Mouse (Mus musculus) lung, postnatal 10 days (tissue): ENCODE results near the gene Zscan26.
A peak's percentile ranks its signal among the peaks of the same experiment; 100 is the strongest.

Source experiments
- DNase-seq: peaks from one replicate; pipeline ENCODE4 v3.0.0; 2021

The Zscan26 gene

GRCm38 (mm10) chr13:21418865-21419264 is 34.7 kb downstream of the Zscan26 start:
- no peak for DNase-seq

GRCm38 (mm10) chr13:21417298-21418010 is 36.1 kb downstream of the Zscan26 start:
- no peak for DNase-seq

DNA sequence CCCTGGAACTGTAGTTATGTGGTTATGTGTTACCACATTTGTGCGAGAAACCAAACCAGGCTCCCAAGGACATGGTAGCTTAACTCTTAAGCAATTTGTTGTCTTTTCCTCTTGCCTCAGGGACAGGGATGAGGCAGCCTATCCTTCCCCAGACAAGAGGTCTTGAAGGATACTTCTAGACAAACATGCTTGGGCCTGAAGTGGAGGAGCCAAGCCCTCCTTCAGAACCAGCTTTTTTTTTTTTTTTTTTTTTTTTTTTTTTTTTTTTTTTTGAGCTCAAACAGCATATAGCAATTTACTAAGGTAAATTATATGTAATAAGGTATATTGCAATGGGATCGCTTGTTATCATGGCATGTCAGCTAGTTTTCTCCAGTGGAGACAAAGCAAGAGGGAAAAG is 37.8 kb downstream of the Zscan26 start:
- no peak for DNase-seq

GRCm38 (mm10) chr13:21415266-21415665 is 38.3 kb downstream of the Zscan26 start:
- DNase-seq = no peak

- no peak for DNase-seq
Measured at GRCm38 (mm10) chr13:21414231-21415212, 39.0 kb downstream of the Zscan26 start.

- no peak for DNase-seq
Measured at GRCm38 (mm10) chr13:21408805-21409459, 44.6 kb downstream of the Zscan26 start.

DNA sequence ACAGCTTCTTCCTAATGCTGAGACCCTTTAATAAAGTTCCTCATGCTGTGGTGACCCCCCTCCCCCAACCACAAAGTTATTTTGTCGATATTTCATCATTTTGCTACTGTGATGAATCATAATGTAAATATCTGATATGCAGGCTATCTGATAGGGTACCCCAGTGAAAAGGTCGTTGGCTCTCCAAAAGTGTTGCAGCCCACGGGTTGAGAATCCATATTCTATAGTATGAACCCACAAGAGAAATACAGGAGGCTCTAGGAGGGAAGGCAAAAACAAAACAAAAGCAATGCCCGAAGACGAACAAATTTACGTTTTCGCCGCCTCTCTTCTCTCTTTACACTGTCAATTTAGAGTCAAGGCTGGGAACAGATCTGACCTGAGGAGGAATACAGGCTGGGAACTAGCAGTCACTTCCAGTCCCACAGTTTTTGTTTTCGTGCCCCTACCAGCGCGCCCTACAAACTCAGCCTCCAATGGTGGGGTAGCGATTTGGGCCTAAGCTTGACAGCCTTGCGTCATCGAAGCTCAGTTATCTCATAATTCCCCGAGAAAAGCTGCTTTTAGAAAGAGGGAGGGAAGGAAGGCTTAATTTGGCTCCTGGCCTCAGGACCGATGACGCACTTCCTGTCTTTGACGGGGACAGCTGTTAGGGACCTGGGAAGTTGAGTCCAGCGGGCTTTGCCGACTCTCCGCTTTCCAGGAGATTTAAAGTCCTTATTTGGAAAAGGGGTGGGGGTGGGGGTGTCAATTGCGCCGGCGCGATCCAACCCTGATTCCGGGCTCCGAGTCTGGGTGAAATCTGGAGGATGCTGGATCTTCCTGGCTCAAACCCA is 45.3 kb downstream of the Zscan26 start:
- DNase-seq = peak; percentile 92

DNA sequence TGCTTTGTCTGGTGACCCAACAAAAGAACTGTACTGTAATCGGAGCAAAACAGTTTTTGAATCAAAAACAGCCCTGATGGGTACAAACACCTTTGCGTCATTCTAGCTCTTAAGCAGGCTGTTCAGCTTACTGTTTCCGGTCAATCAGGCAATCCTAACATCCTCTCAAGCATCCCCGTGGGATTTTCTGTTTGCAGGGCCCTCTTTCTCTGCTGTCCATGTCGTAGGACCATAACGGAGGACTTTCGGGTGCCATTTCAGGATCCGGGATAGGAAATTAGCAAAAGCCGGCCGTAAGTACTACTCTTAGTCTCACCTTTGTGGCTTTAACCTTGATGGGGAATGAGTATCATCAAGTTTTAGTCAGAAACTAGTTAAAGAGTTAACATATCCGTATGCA is 46.2 kb downstream of the Zscan26 start:
- DNase-seq = no peak

GRCm38 (mm10) chr13:21402848-21403247 is 50.7 kb downstream of the Zscan26 start:
- no peak for DNase-seq

GRCm38 (mm10) chr13:21402287-21402846 is 51.2 kb downstream of the Zscan26 start, which contains the start of gene Zkscan3:
Zkscan3 (minus strand) TSS chr13:21402755.
- peak; percentile 92 for DNase-seq

- DNase-seq = no peak
Measured at GRCm38 (mm10) chr13:21401636-21402286, 51.8 kb downstream of the Zscan26 start.

DNA sequence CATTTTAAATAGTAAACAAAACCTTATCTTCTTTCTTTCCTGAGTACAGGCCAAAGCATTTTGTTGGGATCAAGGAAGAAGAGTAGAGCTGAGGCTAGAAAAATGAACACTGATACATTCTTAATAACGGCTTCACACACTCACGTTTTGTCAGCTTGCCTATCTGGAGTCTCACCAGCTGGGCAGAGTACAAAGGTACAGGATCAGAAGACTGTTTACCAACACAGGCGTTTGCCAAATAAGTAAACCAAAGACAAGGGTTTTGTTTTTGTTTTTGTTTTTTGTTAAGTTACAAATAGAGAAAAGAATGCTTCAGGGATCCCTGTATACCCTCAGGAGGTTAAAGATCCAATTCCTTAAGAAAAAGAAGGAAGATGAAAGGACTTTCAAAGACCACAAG is 52.4 kb downstream of the Zscan26 start:
- no peak for DNase-seq

GRCm38 (mm10) chr13:21397486-21397885 is 56.0 kb downstream of the Zscan26 start:
- no peak for DNase-seq

GRCm38 (mm10) chr13:21396048-21396447 is 57.5 kb downstream of the Zscan26 start:
- peak; percentile 28 for DNase-seq

DNA sequence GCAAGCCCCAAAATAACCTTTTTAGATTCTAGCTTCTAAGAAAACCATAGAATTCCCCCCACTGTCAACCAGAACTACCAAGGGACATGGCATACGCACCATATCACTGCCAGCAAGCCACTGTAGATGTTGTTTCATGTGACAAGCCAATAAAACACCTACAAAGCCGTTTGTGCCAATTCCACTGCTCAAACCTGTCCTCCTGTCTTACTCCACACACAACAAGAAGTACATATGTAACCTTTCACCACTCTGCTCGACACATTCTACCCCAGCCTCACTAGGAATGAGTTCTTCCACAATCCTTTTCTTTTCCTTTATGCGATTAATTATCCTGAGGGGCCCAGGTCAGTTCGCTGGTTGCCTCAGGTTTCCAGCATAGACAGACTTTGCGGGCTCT is 57.9 kb downstream of the Zscan26 start:
- no peak for DNase-seq

GRCm38 (mm10) chr13:21395211-21395610 is 58.3 kb downstream of the Zscan26 start:
- no peak for DNase-seq
